Mouse (Mus musculus) neural tube, embryonic 15.5 days (tissue): ENCODE measurements around the gene Hivep1. TPM values are rescaled to one million over a fixed set of nuclear protein-coding genes. Genes with fewer than 3 reads are reported as not detected.

ENCODE experiments used
- ATAC-seq: fragments of 200-750 bp; cut with Nextera tagmentation; 2 replicates; pipeline ENCODE4 v1.8.0; 2017; ENCODE audit warnings: mild to moderate bottlenecking, moderate TSS enrichment, moderate library complexity; ENCODE audit not compliant: low FRiP score
- H3K27ac ChIP-seq: fragments of 300-500 bp; sonication (generic); replicated peaks from 2 replicates; pipeline ENCODE4 v1.5.1; 2015; ENCODE audit warnings: mild to moderate bottlenecking, inconsistent platforms
- H3K27me3 ChIP-seq: fragments of 300-500 bp; sonication (generic); replicated peaks from 2 replicates; pipeline ENCODE4 v1.6.1; 2015; ENCODE audit warnings: inconsistent platforms
- H3K36me3 ChIP-seq: fragments of 300-500 bp; sonication (generic); 2 replicates; pipeline ENCODE4 v1.6.1; 2015; ENCODE audit warnings: inconsistent platforms
- H3K4me1 ChIP-seq: fragments of 300-500 bp; sonication (generic); 2 replicates; pipeline ENCODE4 v1.6.1; 2015; ENCODE audit warnings: inconsistent platforms
- H3K4me2 ChIP-seq: fragments of 300-500 bp; sonication (generic); 2 replicates; pipeline ENCODE4 v1.6.1; 2015; ENCODE audit warnings: inconsistent platforms, mild to moderate bottlenecking, moderate library complexity
- H3K4me3 ChIP-seq: fragments of 300-500 bp; sonication (generic); replicated peaks from 2 replicates; pipeline ENCODE4 v1.5.1; 2015; ENCODE audit warnings: mild to moderate bottlenecking, inconsistent platforms
- H3K9ac ChIP-seq: fragments of 300-500 bp; sonication (generic); replicated peaks from 2 replicates; pipeline ENCODE4 v1.6.1; 2015; ENCODE audit warnings: mild to moderate bottlenecking, inconsistent platforms
- H3K9me3 ChIP-seq: fragments of 300-500 bp; sonication (generic); replicated peaks from 2 replicates; pipeline ENCODE4 v1.6.1; 2016; ENCODE audit warnings: inconsistent platforms
- WGBS: fragments of 180-500 bp; shearing (Covaris S2); methylation state at CpG from one replicate; pipeline ENCODE4 v1.1.7; 2015; ENCODE audit warnings: mixed read lengths; 5-methylcytosine and 5-hydroxymethylcytosine counted together
- polyA plus RNA-seq: library from polyadenylated mRNA; unstranded; fragments of >200 nt; fragmentation: Nextera tagmentation; extraction: Ambion mirVana; gene quantifications from 2 replicates; pipeline ENCODE4 v1.2.1, GENCODE M21; 2015

The Hivep1 gene
- polyA plus RNA-seq, 1 experiment from 2014 or later = 17.6 TPM

GRCm38 (mm10) chr13:42182635-42183034 is 130.8 kb downstream of the Hivep1 start:
- peaks cover 28% of the 10 kb centered on the region for H3K36me3 ChIP-seq
- no peak overlapping the region for H3K4me3 ChIP-seq
- no peak overlapping the region for H3K27ac ChIP-seq
- H3K4me2 ChIP-seq = no peak overlapping the region
- H3K27me3 ChIP-seq = no peaks in the 10 kb centered on the region
- no peaks in the 10 kb centered on the region for H3K9me3 ChIP-seq
- H3K4me1 ChIP-seq = no peaks in the 10 kb centered on the region
- ATAC-seq = no peak
- 94% methylated on average over 5 of the region's 5 CpGs for WGBS
- no peak overlapping the region for H3K9ac ChIP-seq

- 96% methylated on average over 17 of the region's 17 CpGs for WGBS
- no peak for ATAC-seq
- H3K9ac ChIP-seq = no peak overlapping the region
- H3K27me3 ChIP-seq = no peaks in the 10 kb centered on the region
- no peak overlapping the region for H3K4me2 ChIP-seq
- H3K36me3 ChIP-seq = peaks cover 25% of the 10 kb centered on the region
- H3K9me3 ChIP-seq = no peaks in the 10 kb centered on the region
- no peaks in the 10 kb centered on the region for H3K4me1 ChIP-seq
- no peak overlapping the region for H3K4me3 ChIP-seq
- H3K27ac ChIP-seq = no peak overlapping the region
These were observed 132.3 kb downstream of the Hivep1 start for GRCm38 (mm10) chr13:42184131-42184530.

GRCm38 (mm10) chr13:42193016-42193415 is 141.2 kb downstream of the Hivep1 start:
- 0 out of 2 replicates have a peak overlapping the region, but pooled peaks have one; percentile 13 for H3K4me2 ChIP-seq
- WGBS = 21% methylated on average over 9 of the region's 9 CpGs
- H3K27me3 ChIP-seq = no peaks in the 10 kb centered on the region
- peak; percentile 35; the same call in 1 of the 2 replicates for ATAC-seq
- H3K27ac ChIP-seq = 0 out of 2 replicates have a peak overlapping the region, but pooled peaks have one; percentile 3
- H3K9me3 ChIP-seq = no peaks in the 10 kb centered on the region
- H3K36me3 ChIP-seq = no peaks in the 10 kb centered on the region
- no peaks in the 10 kb centered on the region for H3K4me1 ChIP-seq
- no peak overlapping the region for H3K9ac ChIP-seq
- H3K4me3 ChIP-seq = no peak overlapping the region

GRCm38 (mm10) chr13:42195671-42196070 is 143.8 kb downstream of the Hivep1 start:
- Histone ChIP-seq H3K9me3 (no peaks in the 10 kb centered on the region), H3K36me3 (no peaks in the 10 kb centered on the region), H3K4me3 (no peak overlapping the region), H3K4me2 (no peak overlapping the region), H3K9ac (no peak overlapping the region), H3K4me1 (no peaks in the 10 kb centered on the region), H3K27ac (no peak overlapping the region), H3K27me3 (no peaks in the 10 kb centered on the region)
- no peak for ATAC-seq
- 91% methylated on average over 7 of the region's 7 CpGs for WGBS

GRCm38 (mm10) chr13:42197656-42198055 is 145.8 kb downstream of the Hivep1 start:
- H3K9ac ChIP-seq = no peak overlapping the region
- 95% methylated on average over 2 of the region's 2 CpGs for whole genome bisulfite sequencing
- no peak overlapping the region for H3K4me2 ChIP-seq
- H3K36me3 ChIP-seq = no peaks in the 10 kb centered on the region
- no peaks in the 10 kb centered on the region for H3K4me1 ChIP-seq
- no peak overlapping the region for H3K27ac ChIP-seq
- no peaks in the 10 kb centered on the region for H3K27me3 ChIP-seq
- no peak for ATAC-seq
- H3K9me3 ChIP-seq = no peaks in the 10 kb centered on the region
- H3K4me3 ChIP-seq = no peak overlapping the region

- Histone ChIP-seq H3K4me3 (no peak overlapping the region), H3K9ac (no peak overlapping the region), H3K9me3 (no peaks in the 10 kb centered on the region), H3K4me1 (no peaks in the 10 kb centered on the region), H3K27ac (no peak overlapping the region), H3K36me3 (no peaks in the 10 kb centered on the region), H3K4me2 (no peak overlapping the region), H3K27me3 (no peaks in the 10 kb centered on the region)
- WGBS = 89% methylated on average over 6 of the region's 6 CpGs
- ATAC-seq = no peak
These were observed 161.7 kb downstream of the Hivep1 start for GRCm38 (mm10) chr13:42213556-42213955.

- Histone ChIP-seq H3K36me3 (no peaks in the 10 kb centered on the region), H3K4me3 (no peak overlapping the region), H3K27me3 (no peaks in the 10 kb centered on the region), H3K27ac (no peak overlapping the region), H3K4me1 (no peaks in the 10 kb centered on the region), H3K4me2 (no peak overlapping the region), H3K9me3 (no peaks in the 10 kb centered on the region), H3K9ac (no peak overlapping the region)
- no peak for ATAC-seq
- 91% methylated on average over 7 of the region's 7 CpGs for WGBS
These were observed 170.6 kb downstream of the Hivep1 start for GRCm38 (mm10) chr13:42222401-42222800.

GRCm38 (mm10) chr13:42228849-42229248 is 177.0 kb downstream of the Hivep1 start:
- no peak overlapping the region for H3K4me3 ChIP-seq
- 93% methylated on average over 10 of the region's 10 CpGs for WGBS
- no peaks in the 10 kb centered on the region for H3K4me1 ChIP-seq
- no peaks in the 10 kb centered on the region for H3K9me3 ChIP-seq
- ATAC-seq = no peak
- H3K27me3 ChIP-seq = no peaks in the 10 kb centered on the region
- no peak overlapping the region for H3K4me2 ChIP-seq
- H3K9ac ChIP-seq = no peak overlapping the region
- H3K27ac ChIP-seq = no peak overlapping the region
- H3K36me3 ChIP-seq = no peaks in the 10 kb centered on the region

GRCm38 (mm10) chr13:42233741-42234419 is 182.1 kb downstream of the Hivep1 start:
- no peaks in the 10 kb centered on the region for H3K27me3 ChIP-seq
- no peaks in the 10 kb centered on the region for H3K4me1 ChIP-seq
- H3K27ac ChIP-seq = no peak overlapping the region
- no peak for ATAC-seq
- 70% methylated on average over 9 of the region's 9 CpGs for WGBS
- no peak overlapping the region for H3K4me3 ChIP-seq
- H3K9ac ChIP-seq = no peak overlapping the region
- H3K4me2 ChIP-seq = no peak overlapping the region
- no peaks in the 10 kb centered on the region for H3K9me3 ChIP-seq
- no peaks in the 10 kb centered on the region for H3K36me3 ChIP-seq

GRCm38 (mm10) chr13:42238520-42238919 is 186.7 kb downstream of the Hivep1 start:
- WGBS = 90% methylated on average over 3 of the region's 3 CpGs
- Histone ChIP-seq H3K4me1 (no peaks in the 10 kb centered on the region), H3K27me3 (no peaks in the 10 kb centered on the region), H3K36me3 (no peaks in the 10 kb centered on the region), H3K9ac (no peak overlapping the region), H3K9me3 (no peaks in the 10 kb centered on the region), H3K27ac (no peak overlapping the region), H3K4me2 (no peak overlapping the region), H3K4me3 (no peak overlapping the region)
- ATAC-seq = no peak

GRCm38 (mm10) chr13:42242131-42242530 is 190.3 kb downstream of the Hivep1 start:
- Histone ChIP-seq H3K9ac (no peak overlapping the region), H3K9me3 (no peaks in the 10 kb centered on the region), H3K4me2 (no peak overlapping the region), H3K27ac (no peak overlapping the region), H3K4me3 (no peak overlapping the region), H3K36me3 (no peaks in the 10 kb centered on the region), H3K4me1 (peaks cover 6% of the 10 kb centered on the region), H3K27me3 (no peaks in the 10 kb centered on the region)
- no peak for ATAC-seq
- 60% methylated on average over 3 of the region's 3 CpGs for WGBS
